Mouse (Mus musculus) embryo, embryonic 11 days (tissue): ENCODE measurements at regions not wholly inside any gene's neighbourhood (a gene's known extent, or its start where the extent isn't known, plus 50 kb on each side); places are given as distances from the start of the nearest gene placed in this dataset.

ENCODE experiments used
- DNase-seq: peaks from one replicate; pipeline ENCODE4 v3.0.0-alpha.2; 2015

- no peak for DNase-seq
Measured at GRCm38 (mm10) chr15:27137580-27137979, 242.2 kb upstream of the Fbxl7 start.

DNA sequence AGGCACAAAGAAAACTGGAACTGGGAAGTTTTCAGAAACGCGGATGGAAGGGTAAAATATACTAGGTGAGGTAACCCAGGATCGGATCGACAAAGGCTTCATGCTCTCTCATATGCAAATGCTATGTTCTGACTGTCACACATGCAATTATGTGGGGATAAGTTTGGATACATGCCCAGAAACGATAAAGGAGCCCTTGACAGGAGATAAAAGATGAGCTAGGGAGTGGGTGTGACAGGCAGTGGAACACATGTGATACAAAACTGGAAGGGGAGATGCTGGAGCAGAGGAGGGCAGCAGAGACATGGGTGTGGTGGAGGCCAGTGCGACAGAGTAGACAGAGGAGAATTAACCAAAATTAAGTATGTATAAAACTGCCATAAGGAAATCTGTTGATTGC, 250.5 kb upstream of the Fbxl7 start:
- DNase-seq: no peak

GRCm38 (mm10) chr15:27160986-27161385, 265.6 kb upstream of the Fbxl7 start:
- DNase-seq: no peak

DNA sequence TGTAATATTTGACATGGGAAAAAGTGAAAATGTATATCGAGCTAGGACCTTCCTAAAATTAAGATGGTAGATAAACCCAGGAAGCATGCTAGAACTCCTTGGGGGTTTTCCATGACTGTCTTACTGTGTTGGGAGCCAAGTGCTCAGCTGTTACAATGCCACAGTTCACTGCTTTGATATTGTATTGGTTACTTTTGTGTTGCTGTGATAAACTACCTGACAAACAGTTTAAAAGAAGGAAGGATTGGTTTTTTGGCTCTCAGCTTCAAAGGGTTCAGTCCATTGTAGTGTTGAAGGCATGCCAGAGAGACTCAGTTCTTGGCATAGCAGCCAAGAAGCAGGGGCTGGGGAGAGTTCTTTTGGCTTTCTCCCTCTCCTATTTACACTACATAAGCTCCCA, 272.1 kb upstream of the Fbxl7 start:
- no peak for DNase-seq

DNA sequence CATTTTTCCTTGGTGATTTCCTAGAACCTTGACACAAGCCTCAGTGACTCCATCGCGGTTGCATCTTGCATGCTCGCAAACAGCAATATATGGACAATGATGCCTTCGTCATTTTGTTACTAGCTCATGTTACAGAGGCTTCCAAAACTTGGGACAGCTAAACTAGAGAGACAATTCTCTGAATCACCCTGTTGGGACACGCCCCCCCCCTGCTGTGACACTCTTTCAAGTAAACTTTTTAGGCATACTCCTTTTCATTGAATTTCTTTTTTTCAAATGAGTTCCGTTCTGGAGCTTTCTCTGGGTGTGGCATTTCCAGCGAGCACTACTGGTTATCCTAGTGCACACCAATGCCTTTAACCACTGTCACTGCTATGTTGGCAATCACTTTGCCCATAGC, 274.5 kb upstream of the Fbxl7 start:
- DNase-seq: no peak

- DNase-seq: peak; percentile 34
Measured at GRCm38 (mm10) chr15:27173506-27173905, 278.1 kb upstream of the Fbxl7 start.

DNA sequence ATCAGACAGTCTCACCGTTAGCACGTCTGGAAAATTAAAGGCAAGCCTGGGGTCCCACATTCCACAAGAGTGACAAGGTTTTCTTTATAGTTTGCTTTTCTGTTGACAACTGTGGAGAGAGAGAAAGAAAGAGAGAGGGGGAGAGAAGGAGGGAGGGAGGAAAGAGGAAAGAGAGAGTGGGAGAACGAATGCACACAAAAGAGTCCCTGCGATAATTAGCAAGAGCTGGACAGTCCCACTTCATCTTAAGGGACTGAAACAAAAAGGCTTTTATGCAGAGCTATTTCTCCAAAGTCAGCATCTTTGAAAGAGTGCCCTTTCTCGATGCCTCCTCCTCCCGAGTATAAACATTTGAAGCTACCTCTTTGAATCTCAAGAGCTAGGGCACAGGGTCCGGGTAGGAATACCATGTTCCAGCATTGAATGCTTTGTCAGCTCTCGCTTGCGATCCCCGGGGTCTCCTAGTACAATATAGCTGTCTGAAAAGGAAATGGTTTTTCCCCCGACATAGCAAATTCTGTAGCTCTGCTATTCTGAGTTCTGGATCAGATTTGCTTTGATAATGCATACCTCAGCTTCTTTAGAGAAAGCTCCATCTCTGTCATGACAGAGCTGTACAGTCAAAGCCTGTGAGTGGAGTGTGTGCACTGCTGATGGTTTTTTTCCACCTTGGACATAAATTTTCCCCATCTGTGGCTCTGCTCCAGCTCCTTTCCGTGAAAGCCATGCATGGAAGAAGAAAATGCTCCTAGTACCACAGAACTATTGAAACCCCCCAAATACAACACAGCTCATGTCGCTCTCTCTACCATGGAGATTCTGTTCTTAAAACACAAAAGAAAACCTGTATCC, 282.9 kb upstream of the Fbxl7 start:
- peak; percentile 35 for DNase-seq

DNA sequence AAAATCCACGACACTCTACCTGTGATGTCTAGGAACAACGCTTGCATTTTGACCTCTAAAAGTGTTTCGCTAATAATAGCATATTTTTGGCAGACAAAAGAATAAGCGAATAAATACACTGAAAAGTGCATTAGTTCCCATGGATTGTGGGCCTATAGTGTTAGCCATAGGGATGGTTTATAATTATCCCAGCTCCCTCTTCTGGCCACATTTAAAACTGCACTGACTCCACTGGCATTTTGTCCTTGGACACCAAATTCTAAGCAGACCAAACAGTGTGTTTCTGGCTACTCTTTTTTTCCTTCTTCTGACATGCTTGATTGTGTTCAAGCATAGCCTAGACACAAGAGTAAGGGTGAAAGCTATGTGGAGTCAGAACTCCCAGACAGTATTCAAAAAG, 276.8 kb upstream of the Ank start:
- DNase-seq: peak; percentile 70

DNA sequence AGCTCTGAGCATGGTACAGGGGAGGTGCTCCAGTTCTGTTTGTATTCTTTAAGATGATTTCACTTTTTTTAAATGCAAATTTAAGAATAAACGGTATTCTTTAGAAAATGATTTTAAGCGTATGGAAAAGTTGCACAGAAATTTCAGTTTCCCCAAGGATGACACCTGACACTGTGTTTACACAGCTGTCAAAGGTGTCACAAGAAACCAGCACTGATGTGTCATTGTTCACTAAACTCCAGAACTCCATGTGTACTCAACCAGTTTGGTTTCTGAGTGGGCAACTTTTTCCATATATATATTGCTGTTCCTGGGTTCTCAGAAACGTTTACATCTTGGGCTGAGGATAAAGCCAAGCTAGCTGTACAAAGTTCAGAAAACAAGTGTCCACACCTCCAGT, 265.0 kb upstream of the Ank start:
- no peak for DNase-seq

DNA sequence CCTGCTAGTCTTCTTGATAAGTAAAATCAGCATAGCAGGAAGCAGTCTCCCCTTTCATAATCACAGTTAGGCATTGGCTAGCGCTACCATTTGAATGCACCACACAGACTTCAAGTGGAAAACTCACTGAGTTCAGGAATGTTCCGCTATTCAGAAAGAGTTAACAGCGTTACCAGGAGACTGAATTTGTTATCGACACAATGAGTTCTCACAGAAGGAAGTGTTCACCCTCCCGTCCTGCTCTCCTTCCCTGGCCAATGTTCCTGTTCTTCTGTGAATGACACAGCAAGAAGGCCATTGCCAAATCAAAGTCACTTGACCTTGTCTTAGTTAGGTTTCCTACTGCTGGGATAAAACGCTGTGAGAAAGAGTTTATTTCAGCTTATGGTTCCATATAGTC, 261.6 kb upstream of the Ank start:
- no peak for DNase-seq

GRCm38 (mm10) chr15:27207446-27207845, 259.0 kb upstream of the Ank start:
- no peak for DNase-seq

GRCm38 (mm10) chr15:27216387-27216786, 250.1 kb upstream of the Ank start:
- peak; percentile 39 for DNase-seq

GRCm38 (mm10) chr15:27219126-27219738, 247.2 kb upstream of the Ank start:
- no peak for DNase-seq

DNA sequence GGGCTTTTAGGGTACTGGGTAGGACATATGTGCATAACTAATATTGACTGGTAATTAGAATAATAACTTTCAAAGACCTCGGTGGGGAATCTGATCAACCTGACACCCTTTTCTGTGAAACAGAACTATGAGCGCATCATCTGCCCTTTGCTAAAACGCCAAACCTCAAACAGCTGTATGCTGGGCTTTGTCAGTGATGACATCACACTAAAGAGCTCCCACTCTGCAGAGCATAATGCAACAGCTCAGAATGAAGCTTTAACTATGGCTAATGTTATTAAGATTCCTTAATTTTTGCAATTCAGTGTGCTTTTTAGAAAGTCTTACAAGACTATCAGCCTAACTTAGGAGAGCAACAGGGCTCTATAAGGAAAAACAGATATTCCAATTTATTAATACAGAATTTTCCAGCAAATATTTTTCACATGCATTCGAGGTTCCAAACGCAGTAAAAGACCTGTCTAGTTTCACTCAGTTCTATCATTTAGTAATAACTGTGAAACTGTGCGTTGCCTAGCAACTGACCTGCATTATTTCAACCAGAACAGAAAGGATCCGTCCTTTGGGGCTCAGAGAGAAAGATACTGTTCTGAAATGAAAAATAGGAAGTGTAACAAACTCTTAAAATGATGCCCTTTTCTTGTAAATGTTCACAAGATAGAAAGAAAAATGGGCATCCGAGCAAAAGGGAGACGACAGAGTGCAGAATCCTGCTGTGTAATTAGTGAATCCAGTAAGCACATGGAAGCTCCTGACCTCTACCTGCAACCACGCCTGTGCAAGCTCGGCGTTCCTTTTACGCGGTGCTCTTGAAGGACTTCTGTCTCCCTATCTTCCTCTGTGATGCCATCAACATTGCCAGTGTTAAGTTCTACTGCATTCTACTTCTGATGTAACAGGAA, 242.6 kb upstream of the Ank start:
- DNase-seq: no peak

GRCm38 (mm10) chr15:27224512-27224850, 242.0 kb upstream of the Ank start:
- no peak for DNase-seq

- no peak for DNase-seq
Measured at GRCm38 (mm10) chr15:27232804-27233203, 233.7 kb upstream of the Ank start.

- peak; percentile 85 for DNase-seq
Measured at GRCm38 (mm10) chr15:27234770-27235169, 231.7 kb upstream of the Ank start.

- DNase-seq: no peak
Measured at GRCm38 (mm10) chr15:27238301-27238700, 228.2 kb upstream of the Ank start.

- DNase-seq: no peak
Measured at GRCm38 (mm10) chr15:27246302-27246701, 220.2 kb upstream of the Ank start.

DNA sequence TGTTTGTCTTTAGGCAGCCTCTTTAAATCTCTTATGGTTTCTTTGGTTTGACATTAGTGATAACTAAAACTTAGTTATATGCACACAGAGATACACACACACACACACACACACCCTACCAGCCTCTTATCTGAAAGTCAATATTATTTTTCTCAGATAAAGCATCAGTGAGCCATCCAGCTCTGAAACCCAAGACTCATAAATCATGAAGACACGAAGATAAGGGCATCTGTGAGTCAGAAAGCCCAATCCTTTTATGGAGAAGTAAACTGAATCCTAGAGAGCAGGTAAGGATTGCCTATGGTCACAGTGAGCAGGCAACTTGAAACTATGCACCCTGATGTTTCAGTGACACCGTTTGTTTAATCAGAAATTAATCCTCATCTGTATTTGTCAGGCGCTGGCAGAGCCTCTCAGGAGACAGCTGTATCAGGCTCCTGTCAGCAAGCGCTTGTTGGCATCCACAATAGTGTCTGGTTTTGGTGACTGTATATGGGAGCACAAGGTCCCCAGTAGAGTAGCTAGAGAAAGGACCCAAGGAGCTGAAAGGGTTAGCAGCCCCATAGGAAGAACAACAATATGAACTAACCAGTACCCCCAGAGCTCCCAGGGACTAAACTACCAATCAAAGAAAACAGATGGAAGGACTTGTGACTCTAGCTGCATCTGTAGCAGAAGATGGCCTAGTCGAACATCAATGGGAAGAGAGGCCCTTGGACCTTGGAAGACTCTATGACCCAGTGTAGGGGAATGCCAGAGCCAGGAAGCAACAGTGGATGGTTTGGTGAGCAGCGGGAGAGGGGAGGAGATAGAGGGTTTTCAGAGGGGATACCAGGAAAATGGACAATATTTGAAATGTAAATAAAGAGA, 207.3 kb upstream of the Ank start:
- DNase-seq: no peak

GRCm38 (mm10) chr15:27259854-27260191, 206.7 kb upstream of the Ank start:
- no peak for DNase-seq

GRCm38 (mm10) chr15:27270203-27270602, 196.3 kb upstream of the Ank start:
- DNase-seq: no peak

DNA sequence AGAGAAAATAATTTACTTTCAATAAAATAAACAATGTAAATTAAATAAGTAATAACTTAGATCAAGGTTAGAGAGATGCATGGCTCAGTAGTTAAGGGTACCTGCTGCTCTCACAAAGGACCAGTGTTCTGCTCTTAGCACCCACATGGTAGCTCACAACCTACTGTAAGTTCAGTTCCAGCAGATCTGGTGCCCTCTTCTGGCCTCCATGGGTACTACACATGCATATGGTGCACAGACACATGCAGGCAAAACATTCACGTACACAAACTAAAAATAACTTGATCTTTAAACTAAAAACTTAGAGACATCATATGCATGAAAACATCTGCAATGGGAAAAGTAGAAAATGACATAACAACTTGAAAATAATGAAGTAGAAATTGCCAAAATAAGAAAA, 184.2 kb upstream of the Ank start:
- DNase-seq: no peak
